Mouse (Mus musculus) cerebellum, adult 2 months (tissue): ENCODE measurements around the gene Olfr601. TPM values are rescaled to one million over a fixed set of nuclear protein-coding genes. Genes with fewer than 3 reads are reported as not detected.
"Not testable (repeated sequence)": the region's sequence is repeated elsewhere in the genome, so short reads cannot be mapped to it uniquely, and the experiment has no call there.

Experiments
- DNase-seq, 2 experiments: peaks; one replicate each; pipeline ENCODE4 v3.0.0; 2021
- H3K27ac ChIP-seq: fragments of 200-500 bp; 2 replicates; pipeline ENCODE4 v1.5.1; 2012; ENCODE audit warnings: low read length, control low read depth, inconsistent platforms; ENCODE audit not compliant: insufficient read depth
- H3K27me3 ChIP-seq: fragments of 200-500 bp; 2 replicates; pipeline ENCODE4 v1.6.1; 2012; ENCODE audit warnings: inconsistent platforms, mild to moderate bottlenecking, low read length, moderate library complexity; ENCODE audit not compliant: control insufficient read depth, insufficient read depth
- H3K4me1 ChIP-seq: fragments of 200-500 bp; 2 replicates; pipeline ENCODE4 v1.6.1; 2011; ENCODE audit warnings: low read length; ENCODE audit not compliant: control insufficient read depth, insufficient read depth
- H3K4me3 ChIP-seq: fragments of 200-500 bp; replicated peaks from 2 replicates; pipeline ENCODE3; 2011; ENCODE audit warnings: mild to moderate bottlenecking, low read depth, low read length, control low read depth; ENCODE audit not compliant: insufficient read depth
- CTCF ChIP-seq: fragments of 200-500 bp; IDR thresholded peaks from 2 replicates; pipeline ENCODE4 v1.5.1; 2011; ENCODE audit warnings: low read depth, mild to moderate bottlenecking, control low read depth, low read length, moderate library complexity, borderline replicate concordance; ENCODE audit not compliant: insufficient read depth
- POLR2A ChIP-seq: fragments of 200-500 bp; IDR thresholded peaks from 2 replicates; pipeline ENCODE4 v1.6.1; 2011; ENCODE audit warnings: low read length, control low read depth, borderline replicate concordance; ENCODE audit not compliant: insufficient read depth
- WGBS: fragments of 180-500 bp; shearing (Covaris S2); methylation state at CpG from one replicate; pipeline ENCODE4 v1.1.7; 2018; 5-methylcytosine and 5-hydroxymethylcytosine counted together
- polyA plus RNA-seq: library from polyadenylated mRNA; depleted of rRNA; stranded (reverse); fragments of >200 nt; gene quantifications from 2 replicates; pipeline ENCODE4 v1.2.3, GENCODE M21; 2012; rRNA removed

The Olfr601 gene
- polyA plus RNA-seq = not detected in 2 replicates

- no peaks in the 10 kb centered on the region for H3K4me1 ChIP-seq
- TF ChIP-seq POLR2A (no peak), CTCF (no peak)
- DNase-seq = no peak
- no peak within 1 kb of the TSS for H3K4me3 ChIP-seq
- H3K27ac ChIP-seq = no peak within 1 kb of the TSS
- 89% methylated on average over 1 of the region's 1 CpGs for WGBS
- H3K27me3 ChIP-seq = no peaks in the 10 kb centered on the region
Measured at GRCm38 (mm10) chr7:103362555-103362954, at the start of gene Olfr601. Gene Olfr601, minus strand, starts transcription at chr7:103362655.

GRCm38 (mm10) chr7:103406521-103407055, 44.1 kb upstream of the Olfr601 start:
- 46% methylated on average over 3 of the region's 3 CpGs for WGBS
- not testable (repeated sequence) for H3K4me1 ChIP-seq, DNase-seq, H3K27me3 ChIP-seq, H3K4me3 ChIP-seq, H3K27ac ChIP-seq

DNA sequence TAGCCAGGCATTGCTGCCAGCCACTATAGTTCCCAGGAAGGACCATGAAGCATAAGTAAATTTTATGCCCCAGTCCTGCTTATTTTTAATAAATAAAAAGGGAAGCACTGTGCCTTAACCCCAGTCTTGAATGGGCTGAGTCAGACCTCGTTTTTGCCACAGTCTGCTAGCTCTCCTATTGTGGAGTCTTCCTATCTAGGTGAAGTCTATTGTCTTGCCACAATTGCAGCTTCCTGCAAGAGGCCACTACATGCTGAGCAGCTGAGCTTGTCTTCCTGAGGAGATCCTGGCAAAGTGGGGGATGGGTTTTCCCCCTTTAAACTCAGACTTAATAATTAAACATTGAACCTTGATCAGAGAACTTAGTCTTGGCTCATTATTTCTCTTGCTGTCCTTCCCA, 36.5 kb upstream of the Olfr601 start:
- H3K4me3 ChIP-seq = no peak overlapping the region
- no peak for TF ChIP-seq CTCF
- no peak for TF ChIP-seq POLR2A
- no peaks in the 10 kb centered on the region for H3K4me1 ChIP-seq
- H3K27me3 ChIP-seq = no peaks in the 10 kb centered on the region
- 0% methylated on average over 1 of the region's 1 CpGs for WGBS
- no peak overlapping the region for H3K27ac ChIP-seq
- no peak for DNase-seq

DNA sequence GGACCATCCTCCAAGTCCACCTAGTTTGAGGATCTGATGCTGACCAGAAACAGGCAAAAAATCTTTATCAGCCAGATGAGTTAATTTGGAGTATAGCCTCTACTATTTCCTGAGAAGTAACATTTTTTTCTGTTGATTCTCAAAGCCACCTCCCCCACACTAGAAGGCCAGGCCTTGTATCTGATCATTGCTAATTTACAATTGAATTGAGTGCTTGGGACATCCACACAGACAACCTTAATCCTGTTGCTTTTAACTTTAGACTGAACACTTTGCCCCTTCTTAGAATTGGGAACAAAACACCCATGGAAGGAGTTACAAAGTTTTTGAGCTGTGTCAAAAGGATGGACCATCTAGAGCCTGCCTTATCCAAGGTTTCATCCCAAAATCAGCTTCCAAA, 35.3 kb upstream of the Olfr601 start:
- no peak overlapping the region for H3K27ac ChIP-seq
- no peak for DNase-seq
- H3K27me3 ChIP-seq = no peaks in the 10 kb centered on the region
- TF ChIP-seq CTCF (no peak), POLR2A (no peak)
- no peaks in the 10 kb centered on the region for H3K4me1 ChIP-seq
- H3K4me3 ChIP-seq = no peak overlapping the region

- Histone ChIP-seq H3K27ac (no peak within 1 kb of the TSS), H3K27me3 (no peaks in the 10 kb centered on the region), H3K4me1 (no peaks in the 10 kb centered on the region), H3K4me3 (no peak within 1 kb of the TSS)
- no peak for DNase-seq
- TF ChIP-seq CTCF = no peak
- TF ChIP-seq POLR2A = no peak
Measured at GRCm38 (mm10) chr7:103386077-103386476, 23.6 kb upstream of the Olfr601 start, which contains the start of gene Olfr603. Gene Olfr603, minus strand, starts transcription at chr7:103386177.

DNA sequence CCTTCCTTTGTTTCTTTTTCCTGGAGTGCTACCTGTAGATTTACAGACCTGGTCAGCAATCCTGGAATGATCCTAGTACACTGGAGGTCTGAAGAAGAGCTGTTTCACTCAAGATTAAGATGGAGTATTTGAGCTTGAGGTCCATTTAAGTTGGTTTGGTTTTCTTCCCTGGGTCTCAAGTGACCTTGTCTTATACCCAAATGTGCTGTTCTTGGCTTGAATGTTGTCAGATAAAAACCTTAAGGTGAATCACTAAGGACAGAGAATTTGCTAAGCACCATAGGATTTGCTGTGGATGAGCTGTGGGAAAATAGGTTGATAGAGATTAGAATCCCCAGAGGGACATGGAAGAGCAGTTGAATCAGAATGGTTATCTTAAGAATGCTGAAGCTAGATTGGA, 12.9 kb downstream of the Olfr601 start, which contains the start of gene Olfr600:
Gene Olfr600 (minus strand): TSS at position 101 of the 400 bp plus-strand sequence.
- DNase-seq = no peak
- H3K27ac ChIP-seq = no peak within 1 kb of the TSS
- H3K4me3 ChIP-seq = no peak within 1 kb of the TSS
- no peaks in the 10 kb centered on the region for H3K4me1 ChIP-seq
- H3K27me3 ChIP-seq = no peaks in the 10 kb centered on the region
- no peak for TF ChIP-seq POLR2A
- no peak for TF ChIP-seq CTCF

DNA sequence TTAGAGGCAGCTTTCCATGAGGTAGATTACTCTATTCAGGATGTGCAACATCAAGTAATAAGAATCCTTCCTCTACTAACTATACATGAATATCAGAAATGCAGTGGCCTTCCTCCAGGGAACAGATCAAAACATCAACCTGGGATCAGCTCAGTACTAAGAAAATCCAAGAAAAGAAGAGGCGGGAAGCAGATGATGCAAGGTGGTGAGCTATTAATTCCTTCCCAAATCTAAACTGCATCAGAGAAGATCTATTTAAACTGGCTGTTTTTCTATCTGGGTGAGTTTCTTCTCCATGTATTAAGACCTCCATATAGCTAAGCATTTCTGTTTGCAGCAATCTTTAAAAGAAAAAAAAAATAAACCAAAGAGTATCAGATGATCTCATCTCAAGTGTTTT, 26.8 kb downstream of the Olfr601 start, which contains the start of gene Olfr599:
Gene Olfr599 (plus strand): TSS at position 301 of the 400 bp plus-strand sequence.
- no peak within 1 kb of the TSS for H3K27ac ChIP-seq
- H3K4me1 ChIP-seq = no peaks in the 10 kb centered on the region
- no peak within 1 kb of the TSS for H3K4me3 ChIP-seq
- no peak for DNase-seq
- TF ChIP-seq CTCF = no peak
- no peak for TF ChIP-seq POLR2A
- 90% methylated on average over 1 of the region's 1 CpGs for WGBS
- H3K27me3 ChIP-seq = no peaks in the 10 kb centered on the region

DNA sequence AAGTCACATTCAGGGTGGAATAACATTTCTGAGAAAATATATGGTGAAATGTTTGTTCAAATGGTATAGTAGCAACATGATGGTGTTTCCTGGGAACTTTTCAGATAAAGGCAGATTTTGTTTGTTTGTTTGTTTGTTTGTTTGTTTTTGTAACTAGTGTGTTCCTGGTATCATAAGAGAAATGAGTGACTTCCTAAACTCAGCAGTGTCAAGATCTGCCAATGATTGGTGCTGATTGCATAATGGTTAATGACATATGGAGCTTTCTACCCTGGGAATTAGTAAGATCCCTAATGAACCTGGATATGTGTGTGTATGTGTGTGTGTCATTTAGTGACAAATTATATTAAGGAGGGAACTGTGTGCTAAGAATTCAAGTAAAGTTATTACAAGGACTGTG, 39.2 kb downstream of the Olfr601 start, which contains the start of gene Olfr598:
Gene Olfr598 (plus strand): TSS at position 301 of the 400 bp plus-strand sequence.
- no peak for DNase-seq

GRCm38 (mm10) chr7:103316015-103316414, 46.4 kb downstream of the Olfr601 start, which contains the start of gene Olfr597:
Gene Olfr597, plus strand, starts transcription at chr7:103316315.
- 84% methylated on average over 2 of the region's 2 CpGs for WGBS

More for the DNA sequence above, 39.2 kb downstream of the Olfr601 start, which contains the start of gene Olfr598:
- no peak within 1 kb of the TSS for H3K27ac ChIP-seq
- no peaks in the 10 kb centered on the region for H3K27me3 ChIP-seq
- H3K4me1 ChIP-seq = no peaks in the 10 kb centered on the region
- no peak within 1 kb of the TSS for H3K4me3 ChIP-seq
- TF ChIP-seq CTCF (no peak), POLR2A (no peak)

More at GRCm38 (mm10) chr7:103316015-103316414, 46.4 kb downstream of the Olfr601 start, which contains the start of gene Olfr597:
- not testable (repeated sequence) for H3K27me3 ChIP-seq, H3K4me1 ChIP-seq, H3K27ac ChIP-seq, DNase-seq, H3K4me3 ChIP-seq

Other genes starting within 250 kb of the Olfr601 start
- not detected in 2 replicates for gene Olfr586, start 237.0 kb downstream of the Olfr601 start, polyA plus RNA-seq
- not detected in 2 replicates for gene Olfr588-ps1, start 221.8 kb downstream of the Olfr601 start, polyA plus RNA-seq
- not detected in 2 replicates for gene Olfr589, start 206.3 kb downstream of the Olfr601 start, polyA plus RNA-seq
- gene Olfr591, start 184.3 kb downstream of the Olfr601 start, polyA plus RNA-seq = not detected in 2 replicates
- not detected in 2 replicates for gene Olfr592, start 177.9 kb downstream of the Olfr601 start, polyA plus RNA-seq
- gene Olfr593, start 150.8 kb downstream of the Olfr601 start, polyA plus RNA-seq = not detected in 2 replicates
- not detected in 2 replicates for gene Olfr594, start 145.7 kb downstream of the Olfr601 start, polyA plus RNA-seq
- gene Usp17ld, start 110.2 kb downstream of the Olfr601 start, polyA plus RNA-seq = not detected in 2 replicates
- gene Olfr596, start 57.0 kb downstream of the Olfr601 start, polyA plus RNA-seq = not detected in 2 replicates
- not detected in 2 replicates for gene Olfr597, start 46.3 kb downstream of the Olfr601 start, polyA plus RNA-seq
- gene Olfr598, start 39.1 kb downstream of the Olfr601 start, polyA plus RNA-seq = not detected in 2 replicates
- not detected in 2 replicates for gene Olfr599, start 26.7 kb downstream of the Olfr601 start, polyA plus RNA-seq
- gene Olfr600, start 13.0 kb downstream of the Olfr601 start, polyA plus RNA-seq = not detected in 2 replicates
- not detected in 2 replicates for gene Olfr603, start 23.5 kb upstream of the Olfr601 start, polyA plus RNA-seq
- gene Usp17lc, start 52.4 kb upstream of the Olfr601 start, polyA plus RNA-seq = not detected in 2 replicates
- not detected in 2 replicates for gene Olfr605, start 82.8 kb upstream of the Olfr601 start, polyA plus RNA-seq
- not detected in 2 replicates for gene Olfr606, start 86.4 kb upstream of the Olfr601 start, polyA plus RNA-seq
- gene Olfr607, start 101.5 kb upstream of the Olfr601 start, polyA plus RNA-seq = not detected in 2 replicates
- not detected in 2 replicates for gene Olfr608, start 107.2 kb upstream of the Olfr601 start, polyA plus RNA-seq
- not detected in 2 replicates for gene Olfr609, start 135.4 kb upstream of the Olfr601 start, polyA plus RNA-seq
- not detected in 2 replicates for gene Olfr610, start 149.5 kb upstream of the Olfr601 start, polyA plus RNA-seq
- not detected in 2 replicates for gene Olfr611, start 158.2 kb upstream of the Olfr601 start, polyA plus RNA-seq
- not detected in 2 replicates for gene Olfr612, start 180.1 kb upstream of the Olfr601 start, polyA plus RNA-seq
- gene Olfr613, start 185.4 kb upstream of the Olfr601 start, polyA plus RNA-seq = not detected in 2 replicates
- gene Olfr615, start 193.4 kb upstream of the Olfr601 start, polyA plus RNA-seq = not detected in 2 replicates
- gene Olfr616, start 206.5 kb upstream of the Olfr601 start, polyA plus RNA-seq = not detected in 2 replicates
- gene Olfr617, start 210.4 kb upstream of the Olfr601 start, polyA plus RNA-seq = not detected in 2 replicates
- not detected in 2 replicates for gene Olfr618, start 227.4 kb upstream of the Olfr601 start, polyA plus RNA-seq
- not detected in 2 replicates for gene Olfr619, start 237.9 kb upstream of the Olfr601 start, polyA plus RNA-seq
- not detected in 2 replicates for gene Olfr620, start 249.9 kb upstream of the Olfr601 start, polyA plus RNA-seq